Mouse (Mus musculus): ENCODE measurements at regions not wholly inside any gene's neighbourhood (a gene's known extent, or its start where the extent isn't known, plus 50 kb on each side); places are given as distances from the start of the nearest gene placed in this dataset.
"Not testable (repeated sequence)": the region's sequence is repeated elsewhere in the genome, so short reads cannot be mapped to it uniquely, and the experiment has no call there.

GRCm38 (mm10) chr9:113100641-113101040, 607.4 kb downstream of the Pdcd6ip start:
- Histone ChIP-seq H3K27me3 (no peaks in the 10 kb centered on the region), H3K9ac (no peak overlapping the region), H3K27ac (no peak overlapping the region), H3K4me3 (no peak overlapping the region), H3K4me2 (replicated peaks) (no peak overlapping the region), H3K4me1 (no peaks in the 10 kb centered on the region), H3K9me3 (no peaks in the 10 kb centered on the region), H3K36me3 (no peaks in the 10 kb centered on the region)
- 74% methylated on average over 4 of the region's 4 CpGs for WGBS
- ATAC-seq (ENCODE audit: insufficient number of reproducible peaks, insufficient read depth, low FRiP score, low TSS enrichment): no peak

- not testable (repeated sequence) for H3K9ac ChIP-seq; H3K27ac ChIP-seq; H3K36me3 ChIP-seq; H3K4me1 ChIP-seq; H3K27me3 ChIP-seq; H3K4me3 ChIP-seq; H3K9me3 ChIP-seq; H3K4me2 ChIP-seq (replicated peaks); ATAC-seq (ENCODE audit: insufficient number of reproducible peaks, insufficient read depth, low FRiP score, low TSS enrichment)
- 88% methylated on average over 1 of the region's 1 CpGs for WGBS
These were observed 612.6 kb downstream of the Pdcd6ip start for GRCm38 (mm10) chr9:113095421-113095820.

GRCm38 (mm10) chr9:113093863-113094390, 614.1 kb downstream of the Pdcd6ip start:
- no peaks in the 10 kb centered on the region for H3K4me1 ChIP-seq
- WGBS: 68% methylated on average over 13 of the region's 13 CpGs
- H3K36me3 ChIP-seq: no peaks in the 10 kb centered on the region
- no peaks in the 10 kb centered on the region for H3K27me3 ChIP-seq
- no peak overlapping the region for H3K9ac ChIP-seq
- no peak overlapping the region for H3K4me3 ChIP-seq
- no peaks in the 10 kb centered on the region for H3K9me3 ChIP-seq
- no peak for ATAC-seq (ENCODE audit: insufficient number of reproducible peaks, insufficient read depth, low FRiP score, low TSS enrichment)
- H3K4me2 ChIP-seq (replicated peaks): no peak overlapping the region
- no peak overlapping the region for H3K27ac ChIP-seq

- H3K27ac ChIP-seq: no peak overlapping the region
- no peak overlapping the region for H3K4me2 ChIP-seq (replicated peaks)
- H3K27me3 ChIP-seq: no peaks in the 10 kb centered on the region
- no peaks in the 10 kb centered on the region for H3K4me1 ChIP-seq
- no peaks in the 10 kb centered on the region for H3K9me3 ChIP-seq
- H3K9ac ChIP-seq: no peak overlapping the region
- H3K4me3 ChIP-seq: no peak overlapping the region
- 87% methylated on average over 5 of the region's 5 CpGs for WGBS
- ATAC-seq (ENCODE audit: insufficient number of reproducible peaks, insufficient read depth, low FRiP score, low TSS enrichment): no peak
- no peaks in the 10 kb centered on the region for H3K36me3 ChIP-seq
These were observed 616.2 kb downstream of the Pdcd6ip start for GRCm38 (mm10) chr9:113091881-113092280.

- no peak overlapping the region for H3K4me3 ChIP-seq
- no peaks in the 10 kb centered on the region for H3K9me3 ChIP-seq
These were observed 620.3 kb downstream of the Pdcd6ip start for GRCm38 (mm10) chr9:113087786-113088185.

GRCm38 (mm10) chr9:113085281-113085810, 622.7 kb downstream of the Pdcd6ip start:
- Histone ChIP-seq H3K27me3 (no peaks in the 10 kb centered on the region), H3K4me3 (no peak overlapping the region), H3K27ac (no peak overlapping the region), H3K9me3 (no peaks in the 10 kb centered on the region), H3K4me2 (replicated peaks) (no peak overlapping the region), H3K9ac (no peak overlapping the region), H3K36me3 (no peaks in the 10 kb centered on the region), H3K4me1 (no peaks in the 10 kb centered on the region)
- ATAC-seq (ENCODE audit: insufficient number of reproducible peaks, insufficient read depth, low FRiP score, low TSS enrichment): no peak
- 67% methylated on average over 5 of the region's 5 CpGs for WGBS

More at GRCm38 (mm10) chr9:113087786-113088185, 620.3 kb downstream of the Pdcd6ip start:
- 84% methylated on average over 10 of the region's 10 CpGs for WGBS
- Histone ChIP-seq H3K27ac (no peak overlapping the region), H3K36me3 (no peaks in the 10 kb centered on the region), H3K4me1 (no peaks in the 10 kb centered on the region), H3K27me3 (no peaks in the 10 kb centered on the region), H3K9ac (no peak overlapping the region), H3K4me2 (replicated peaks) (no peak overlapping the region)
- ATAC-seq (ENCODE audit: insufficient number of reproducible peaks, insufficient read depth, low FRiP score, low TSS enrichment): no peak

GRCm38 (mm10) chr9:113074866-113075265, 633.2 kb downstream of the Pdcd6ip start:
- Histone ChIP-seq H3K27ac (no peak overlapping the region), H3K36me3 (no peaks in the 10 kb centered on the region), H3K9me3 (no peaks in the 10 kb centered on the region), H3K4me2 (replicated peaks) (no peak overlapping the region), H3K4me1 (no peaks in the 10 kb centered on the region), H3K9ac (no peak overlapping the region), H3K27me3 (no peaks in the 10 kb centered on the region), H3K4me3 (no peak overlapping the region)
- ATAC-seq (ENCODE audit: insufficient number of reproducible peaks, insufficient read depth, low FRiP score, low TSS enrichment): no peak
- 83% methylated on average over 3 of the region's 3 CpGs for whole genome bisulfite sequencing

- H3K4me1 ChIP-seq: no peaks in the 10 kb centered on the region
- WGBS: 71% methylated on average over 11 of the region's 11 CpGs
- no peaks in the 10 kb centered on the region for H3K27me3 ChIP-seq
- H3K9me3 ChIP-seq: no peaks in the 10 kb centered on the region
- no peak overlapping the region for H3K4me2 ChIP-seq (replicated peaks)
- ATAC-seq (ENCODE audit: insufficient number of reproducible peaks, insufficient read depth, low FRiP score, low TSS enrichment): no peak
- no peak overlapping the region for H3K9ac ChIP-seq
- H3K36me3 ChIP-seq: no peaks in the 10 kb centered on the region
- no peak overlapping the region for H3K4me3 ChIP-seq
- no peak overlapping the region for H3K27ac ChIP-seq
These were observed 650.6 kb downstream of the Pdcd6ip start for GRCm38 (mm10) chr9:113057415-113057814.

GRCm38 (mm10) chr9:113044556-113045178, 663.4 kb downstream of the Pdcd6ip start:
- no peaks in the 10 kb centered on the region for H3K36me3 ChIP-seq
- no peak overlapping the region for H3K4me2 ChIP-seq (replicated peaks)
- no peak for ATAC-seq (ENCODE audit: insufficient number of reproducible peaks, insufficient read depth, low FRiP score, low TSS enrichment)
- no peaks in the 10 kb centered on the region for H3K9me3 ChIP-seq
- H3K9ac ChIP-seq: no peak overlapping the region
- no peak overlapping the region for H3K4me3 ChIP-seq
- no peaks in the 10 kb centered on the region for H3K27me3 ChIP-seq
- H3K4me1 ChIP-seq: no peaks in the 10 kb centered on the region
- no peak overlapping the region for H3K27ac ChIP-seq
- 77% methylated on average over 4 of the region's 4 CpGs for WGBS

GRCm38 (mm10) chr9:113040885-113041284, 667.2 kb downstream of the Pdcd6ip start:
- no peak overlapping the region for H3K9ac ChIP-seq
- H3K4me2 ChIP-seq (replicated peaks): no peak overlapping the region
- no peaks in the 10 kb centered on the region for H3K9me3 ChIP-seq
- H3K4me3 ChIP-seq: no peak overlapping the region
- no peak for ATAC-seq (ENCODE audit: insufficient number of reproducible peaks, insufficient read depth, low FRiP score, low TSS enrichment)
- H3K4me1 ChIP-seq: no peaks in the 10 kb centered on the region
- no peaks in the 10 kb centered on the region for H3K36me3 ChIP-seq
- 89% methylated on average over 6 of the region's 6 CpGs for WGBS
- no peak overlapping the region for H3K27ac ChIP-seq
- H3K27me3 ChIP-seq: no peaks in the 10 kb centered on the region

GRCm38 (mm10) chr9:113033996-113034395, 674.1 kb downstream of the Pdcd6ip start:
- WGBS: 81% methylated on average over 5 of the region's 5 CpGs
- no peak overlapping the region for H3K27ac ChIP-seq
- H3K9me3 ChIP-seq: no peaks in the 10 kb centered on the region
- H3K36me3 ChIP-seq: no peaks in the 10 kb centered on the region
- no peak overlapping the region for H3K4me3 ChIP-seq
- no peak for ATAC-seq (ENCODE audit: insufficient number of reproducible peaks, insufficient read depth, low FRiP score, low TSS enrichment)
- H3K27me3 ChIP-seq: no peaks in the 10 kb centered on the region
- no peak overlapping the region for H3K4me2 ChIP-seq (replicated peaks)
- H3K4me1 ChIP-seq: no peaks in the 10 kb centered on the region
- no peak overlapping the region for H3K9ac ChIP-seq

GRCm38 (mm10) chr9:113029091-113029490, 679.0 kb downstream of the Pdcd6ip start:
- H3K27me3 ChIP-seq: no peaks in the 10 kb centered on the region
- no peak overlapping the region for H3K9ac ChIP-seq
- WGBS: 84% methylated on average over 4 of the region's 4 CpGs
- no peaks in the 10 kb centered on the region for H3K36me3 ChIP-seq
- no peak for ATAC-seq (ENCODE audit: insufficient number of reproducible peaks, insufficient read depth, low FRiP score, low TSS enrichment)
- H3K9me3 ChIP-seq: no peaks in the 10 kb centered on the region
- no peak overlapping the region for H3K4me2 ChIP-seq (replicated peaks)
- no peaks in the 10 kb centered on the region for H3K4me1 ChIP-seq
- no peak overlapping the region for H3K4me3 ChIP-seq
- no peak overlapping the region for H3K27ac ChIP-seq
